ENCODE assay signal across 8 mouse cellular contexts in the genomic region with DNA sequence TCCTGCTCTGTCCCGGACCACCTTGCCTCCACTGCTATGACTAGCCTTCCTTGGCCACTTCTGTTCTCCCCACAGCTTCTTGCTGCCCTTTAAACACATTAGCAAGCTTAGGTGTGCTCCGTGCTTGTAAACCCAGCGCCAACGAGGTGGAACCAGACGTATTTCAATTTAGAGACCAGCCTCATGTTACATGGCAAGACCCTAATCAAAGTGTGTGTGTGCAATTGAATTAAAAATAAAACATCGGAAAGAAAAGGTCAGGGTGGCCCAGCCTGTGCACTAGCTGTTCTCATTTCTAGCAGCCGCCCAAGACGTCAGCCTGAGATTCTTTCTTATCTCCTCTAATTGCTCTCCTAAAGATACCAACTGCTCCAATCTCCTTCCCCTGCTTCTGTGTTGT. TPM values are rescaled to one million over a fixed set of nuclear protein-coding genes. Genes with fewer than 3 reads are reported as not detected.
A peak's percentile ranks its signal among the peaks of the same experiment; 100 is the strongest.
DNase-seq lines count a peak whose midpoint lies in the region; ATAC-seq lines count a peak whose summit lies in the region.

No protein-coding gene starts in this region.

- no peak for ATAC-seq in neural tube, embryonic 11.5 days (ENCODE audit: insufficient read depth, low FRiP score, low TSS enrichment)
- no peak for ATAC-seq in forebrain, embryonic 13.5 days
- no peak for ATAC-seq in limb, embryonic 15.5 days (ENCODE audit: insufficient number of reproducible peaks, low FRiP score, low TSS enrichment, low read depth)
- no peak for ATAC-seq in stomach, embryonic 15.5 days (ENCODE audit: insufficient read depth, low FRiP score, low read depth)

- H3K4me1 ChIP-seq in neural tube, embryonic 11.5 days (ENCODE audit: control insufficient read depth, insufficient read depth, low read length) = peaks cover 29% of the 10 kb centered on the region
- H3K4me1 ChIP-seq in forebrain, embryonic 13.5 days = peaks cover 56% of the 10 kb centered on the region
- peaks cover 35% of the 10 kb centered on the region for H3K4me1 ChIP-seq in limb, embryonic 15.5 days
- H3K4me1 ChIP-seq in stomach, embryonic 15.5 days = peaks cover 31% of the 10 kb centered on the region

- no peaks in the 10 kb centered on the region for H3K36me3 ChIP-seq in neural tube, embryonic 11.5 days (ENCODE audit: control insufficient read depth, insufficient read depth, low read length)
- H3K36me3 ChIP-seq in forebrain, embryonic 13.5 days (ENCODE audit: poor library complexity, severe bottlenecking) = peaks cover 5% of the 10 kb centered on the region; the same call in 1 of the 2 replicates
- H3K36me3 ChIP-seq in limb, embryonic 15.5 days = 0 out of 2 replicates have a peak, but pooled peaks cover under 1% of the 10 kb centered on the region
- H3K36me3 ChIP-seq in stomach, embryonic 15.5 days = no peaks in the 10 kb centered on the region

- H3K27ac ChIP-seq in neural tube, embryonic 11.5 days (ENCODE audit: low read depth, low read length) = no peak overlapping the region
- H3K27ac ChIP-seq in forebrain, embryonic 13.5 days = peak overlapping the region; percentile 95; the same call in 1 of the 2 replicates
- H3K27ac ChIP-seq in limb, embryonic 15.5 days = peak overlapping the region; percentile 33; the same call in 1 of the 2 replicates
- H3K27ac ChIP-seq in stomach, embryonic 15.5 days = 0 out of 2 replicates have a peak overlapping the region, but pooled peaks have one; percentile 98

- peak overlapping the region; percentile 74 for H3K4me2 ChIP-seq in neural tube, embryonic 11.5 days (ENCODE audit: low read depth)
- peak overlapping the region; percentile 97 for H3K4me2 ChIP-seq in forebrain, embryonic 13.5 days
- peak overlapping the region; percentile 64 for H3K4me2 ChIP-seq in limb, embryonic 15.5 days
- H3K4me2 ChIP-seq in stomach, embryonic 15.5 days = peak overlapping the region; percentile 73

- DNase-seq in neural tube, embryonic 11.5 days (ENCODE audit: low spot score) = no peak
- DNase-seq in neural tube, embryonic 10.5 days (ENCODE audit: extremely low spot score, low spot score) = no peak
- DNase-seq in right cerebral cortex, adult 18-20 months = no peak
- no peak for DNase-seq in ovary, postnatal 36 days (ENCODE audit: low spot score)
- no peak for DNase-seq in layer of hippocampus, adult 9-11 months

- 0 out of 2 replicates have a peak overlapping the region, but pooled peaks have one; percentile 23 for H3K9ac ChIP-seq in neural tube, embryonic 11.5 days (ENCODE audit: low read length)
- H3K9ac ChIP-seq in forebrain, embryonic 13.5 days = peak overlapping the region; percentile 95
- H3K9ac ChIP-seq in limb, embryonic 15.5 days = 0 out of 2 replicates have a peak overlapping the region, but pooled peaks have one; percentile 7
- H3K9ac ChIP-seq in stomach, embryonic 15.5 days = no peak overlapping the region

- WGBS in neural tube, embryonic 11.5 days = 52% methylated on average over 8 of the region's 8 CpGs
- 37% methylated on average over 8 of the region's 8 CpGs for WGBS in forebrain, embryonic 13.5 days
- 25% methylated on average over 8 of the region's 8 CpGs for WGBS in limb, embryonic 15.5 days
- WGBS in stomach, embryonic 15.5 days = 35% methylated on average over 8 of the region's 8 CpGs

- H3K9me3 ChIP-seq in neural tube, embryonic 11.5 days (ENCODE audit: control insufficient read depth, low read length) = no peaks in the 10 kb centered on the region
- H3K9me3 ChIP-seq in forebrain, embryonic 13.5 days (replicated peaks) = no peaks in the 10 kb centered on the region
- no peaks in the 10 kb centered on the region for H3K9me3 ChIP-seq in limb, embryonic 15.5 days
- no peaks in the 10 kb centered on the region for H3K9me3 ChIP-seq in stomach, embryonic 15.5 days

- peak overlapping the region; percentile 80; the same call in 1 of the 2 replicates for H3K4me3 ChIP-seq in neural tube, embryonic 11.5 days (ENCODE audit: low read depth, low read length)
- H3K4me3 ChIP-seq in forebrain, embryonic 13.5 days = peak overlapping the region; percentile 98
- H3K4me3 ChIP-seq in limb, embryonic 15.5 days = peak overlapping the region; percentile 89
- peak overlapping the region; percentile 95 for H3K4me3 ChIP-seq in stomach, embryonic 15.5 days (replicated peaks)

- no peaks in the 10 kb centered on the region for H3K27me3 ChIP-seq in neural tube, embryonic 11.5 days (ENCODE audit: control insufficient read depth, insufficient read depth, low read length)
- no peaks in the 10 kb centered on the region for H3K27me3 ChIP-seq in forebrain, embryonic 13.5 days
- no peaks in the 10 kb centered on the region for H3K27me3 ChIP-seq in limb, embryonic 15.5 days
- H3K27me3 ChIP-seq in stomach, embryonic 15.5 days (replicated peaks) = no peaks in the 10 kb centered on the region

RNA-seq across cellular contexts. Expression of gene Ppp2r2d, which starts 0.8 kb away (rescaled TPM):
- 79.5 and 81.7 TPM in 2 replicates for polyA plus RNA-seq in neural tube, embryonic 11.5 days (2014; fragmentation: Nextera tagmentation; extraction: Ambion mirVana)
- polyA plus RNA-seq in forebrain, embryonic 13.5 days (2015; fragmentation: Nextera tagmentation; extraction: Ambion mirVana) = 45.1 and 49.7 TPM in 2 replicates
- 29.3 and 33.1 TPM in 2 replicates for polyA plus RNA-seq in limb, embryonic 15.5 days (2015; fragmentation: Nextera tagmentation; extraction: Ambion mirVana)
- polyA plus RNA-seq in stomach, embryonic 15.5 days (2015; fragmentation: Nextera tagmentation; extraction: Ambion mirVana) = 33.1 and 37.0 TPM in 2 replicates

RNA-seq across cellular contexts. Expression of gene Mapk1ip1, which starts 1.0 kb away (rescaled TPM):
- polyA plus RNA-seq in neural tube, embryonic 11.5 days (2014; fragmentation: Nextera tagmentation; extraction: Ambion mirVana) = 16.0 and 16.7 TPM in 2 replicates
- polyA plus RNA-seq in forebrain, embryonic 13.5 days (2015; fragmentation: Nextera tagmentation; extraction: Ambion mirVana) = 22.0 and 24.4 TPM in 2 replicates
- 12.1 and 13.1 TPM in 2 replicates for polyA plus RNA-seq in limb, embryonic 15.5 days (2015; fragmentation: Nextera tagmentation; extraction: Ambion mirVana)
- polyA plus RNA-seq in stomach, embryonic 15.5 days (2015; fragmentation: Nextera tagmentation; extraction: Ambion mirVana) = 12.6 and 13.7 TPM in 2 replicates
